Mouse (Mus musculus): ENCODE results near the gene Bcdin3d. TPM values are rescaled to one million over a fixed set of nuclear protein-coding genes. Genes with fewer than 3 reads are reported as not detected.

The Bcdin3d gene
- total and polyA plus RNA-seq, 3 experiments, result 7.8 to 31.3 (median 13.7) TPM

DNA sequence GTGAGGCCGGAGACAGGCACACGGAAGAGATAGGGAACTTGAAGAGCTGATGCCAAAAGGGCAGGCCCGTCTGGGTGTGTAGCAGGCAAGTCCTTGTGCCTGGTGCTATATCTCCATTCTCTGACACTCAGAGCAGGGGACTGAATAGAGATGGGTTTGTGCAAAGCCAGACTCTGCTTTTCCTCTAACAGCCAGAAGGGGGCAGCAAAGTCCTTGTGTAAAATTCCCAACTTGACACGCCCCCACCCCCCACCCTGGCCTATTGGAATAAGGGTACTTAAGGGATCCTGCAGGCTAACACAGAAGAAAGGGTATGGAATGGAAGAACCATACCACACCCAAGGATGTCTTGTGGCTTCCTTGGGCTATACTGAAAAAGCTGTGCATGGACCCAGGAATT lies 22.5 kb upstream of the Bcdin3d start (continued):
- no peak for TF ChIP-seq KAT2A (conservative IDR thresholded peaks at IDR 0.05; ENCODE audit: low read depth, low read length)
- TF ChIP-seq POLR2A (IDR thresholded peaks at IDR 0.05; ENCODE audit: control insufficient read depth in 1 of 2, insufficient read depth in 1 of 2, low read depth in 1 of 2, low read length in 2 of 2, poor library complexity in 1 of 2), result no peak
- no peak for TF ChIP-seq GATA1 (IDR thresholded peaks at IDR 0.05; ENCODE audit: low read depth, low read length)
- TF ChIP-seq TCF12 (IDR thresholded peaks at IDR 0.05; ENCODE audit: low read depth, low read length), result no peak
- TF ChIP-seq RCOR1 (IDR thresholded peaks at IDR 0.05; ENCODE audit: low read depth, low read length), result no peak
- TF ChIP-seq SIN3A (IDR thresholded peaks at IDR 0.05; ENCODE audit: low read length), result peak; percentile 36; the same call in 1 of the 2 replicates
- no peak for TF ChIP-seq EP300 (IDR thresholded peaks at IDR 0.05; ENCODE audit: low read depth in 1 of 2, low read length in 2 of 2)

DNA sequence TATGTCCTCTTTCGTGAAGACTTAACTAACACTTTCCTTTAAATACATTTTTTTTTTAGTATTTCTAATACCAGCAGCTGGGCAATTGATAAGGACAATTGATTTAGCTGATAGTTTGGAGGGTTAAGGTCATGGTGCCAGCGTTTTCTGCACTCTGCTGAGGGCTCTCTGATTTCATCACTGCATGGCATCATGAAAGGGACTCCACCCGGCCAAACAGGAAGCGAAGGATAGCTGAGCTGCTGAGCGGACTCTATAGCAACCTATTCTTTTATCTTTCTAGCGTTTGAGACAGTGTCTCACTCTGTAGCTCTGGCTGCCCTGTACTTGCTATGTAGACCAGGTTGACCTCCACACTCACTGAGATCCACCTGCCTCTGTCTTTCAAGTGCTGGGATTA lies 10.2 kb upstream of the Bcdin3d start:
- Histone ChIP-seq H3K27me3 (ENCODE audit: control insufficient read depth in 1 of 2, insufficient read depth in 2 of 2, low read length in 2 of 2) (peaks cover 17 to 19% of the 10 kb centered on the region in 2 experiments), H3K9ac (ENCODE audit: control insufficient read depth, low read depth, low read length, poor library complexity, severe bottlenecking) (no peak overlapping the region), H3K36me3 (ENCODE audit: control insufficient read depth in 1 of 2, insufficient read depth in 2 of 2, low read length in 2 of 2) (no peaks in the 10 kb centered on the region), H3K79me2 (ENCODE audit: control insufficient read depth, insufficient read depth, low read length, poor library complexity) (no peaks in the 10 kb centered on the region), H3K4me3 (ENCODE audit: control insufficient read depth in 1 of 2, insufficient read depth in 1 of 2, low read depth in 2 of 2, low read length in 2 of 2) (no peak overlapping the region), H3K27ac (ENCODE audit: control insufficient read depth, low read depth, low read length) (no peak overlapping the region), H3K9me3 (replicated peaks; ENCODE audit: insufficient read depth, low read length) (no peaks in the 10 kb centered on the region), H3K4me1 (ENCODE audit: control insufficient read depth in 1 of 2, insufficient read depth in 2 of 2, low read length in 2 of 2) (peaks cover 0 to 3% of the 10 kb centered on the region in 2 experiments; a peak in 1 of 4 replicates)
- no peak for DNase-seq (ENCODE audit: low read depth, low spot score)
- no peak for TF ChIP-seq ZNF384 (IDR thresholded peaks at IDR 0.05; ENCODE audit: low read depth, low read length)
- TF ChIP-seq JUND (IDR thresholded peaks at IDR 0.05; ENCODE audit: low read depth, low read length), result no peak
- TF ChIP-seq HCFC1 (IDR thresholded peaks at IDR 0.05; ENCODE audit: low read depth, low read length), result no peak
- TF ChIP-seq RAD21 (IDR thresholded peaks at IDR 0.05; ENCODE audit: low read depth, low read length), result no peak
- TF ChIP-seq KAT2A (conservative IDR thresholded peaks at IDR 0.05; ENCODE audit: low read depth, low read length), result no peak
- TF ChIP-seq CHD2 (IDR thresholded peaks at IDR 0.05; ENCODE audit: low read length), result no peak
- TF ChIP-seq USF1 (IDR thresholded peaks at IDR 0.05; ENCODE audit: low read depth, low read length), result no peak
- TF ChIP-seq E2F4 (IDR thresholded peaks at IDR 0.05; ENCODE audit: borderline replicate concordance, low read depth, low read length), result no peak
- no peak for TF ChIP-seq EP300 (IDR thresholded peaks at IDR 0.05; ENCODE audit: low read depth in 1 of 2, low read length in 2 of 2)
- no peak for TF ChIP-seq MAX (IDR thresholded peaks at IDR 0.05; ENCODE audit: low read length)
- no peak for TF ChIP-seq BHLHE40 (IDR thresholded peaks at IDR 0.05; ENCODE audit: borderline replicate concordance, low read depth, low read length)
- TF ChIP-seq NRF1 (IDR thresholded peaks at IDR 0.05; ENCODE audit: insufficient read depth, low read depth, low read length, poor library complexity, severe bottlenecking), result no peak
- TF ChIP-seq SIN3A (IDR thresholded peaks at IDR 0.05; ENCODE audit: low read length), result no peak
- TF ChIP-seq MAFK (IDR thresholded peaks at IDR 0.05; ENCODE audit: borderline replicate concordance, low read depth, low read length), result no peak
- TF ChIP-seq TCF12 (IDR thresholded peaks at IDR 0.05; ENCODE audit: low read depth, low read length), result no peak
- no peak for TF ChIP-seq UBTF (IDR thresholded peaks at IDR 0.05; ENCODE audit: borderline replicate concordance, insufficient read depth, low read depth, low read length)
- TF ChIP-seq MXI1 (IDR thresholded peaks at IDR 0.05; ENCODE audit: low read depth, low read length), result no peak
- TF ChIP-seq SMC3 (IDR thresholded peaks at IDR 0.05; ENCODE audit: low read depth, low read length), result no peak
- TF ChIP-seq ZC3H11A (IDR thresholded peaks at IDR 0.05; ENCODE audit: low read depth, low read length), result no peak
- no peak for TF ChIP-seq MYB (IDR thresholded peaks at IDR 0.05; ENCODE audit: low read depth, low read length)
